Mouse (Mus musculus) cerebellum, adult 2 months (tissue): ENCODE results near the gene Fam71e1.

Experiments used
- CTCF ChIP-seq: fragments of 200-500 bp; IDR thresholded peaks from 2 replicates; pipeline ENCODE4 v1.5.1; 2011; ENCODE audit warnings: low read depth, mild to moderate bottlenecking, control low read depth, low read length, moderate library complexity, borderline replicate concordance; ENCODE audit not compliant: insufficient read depth
- POLR2A ChIP-seq: fragments of 200-500 bp; IDR thresholded peaks from 2 replicates; pipeline ENCODE4 v1.6.1; 2011; ENCODE audit warnings: low read length, control low read depth, borderline replicate concordance; ENCODE audit not compliant: insufficient read depth

DNA sequence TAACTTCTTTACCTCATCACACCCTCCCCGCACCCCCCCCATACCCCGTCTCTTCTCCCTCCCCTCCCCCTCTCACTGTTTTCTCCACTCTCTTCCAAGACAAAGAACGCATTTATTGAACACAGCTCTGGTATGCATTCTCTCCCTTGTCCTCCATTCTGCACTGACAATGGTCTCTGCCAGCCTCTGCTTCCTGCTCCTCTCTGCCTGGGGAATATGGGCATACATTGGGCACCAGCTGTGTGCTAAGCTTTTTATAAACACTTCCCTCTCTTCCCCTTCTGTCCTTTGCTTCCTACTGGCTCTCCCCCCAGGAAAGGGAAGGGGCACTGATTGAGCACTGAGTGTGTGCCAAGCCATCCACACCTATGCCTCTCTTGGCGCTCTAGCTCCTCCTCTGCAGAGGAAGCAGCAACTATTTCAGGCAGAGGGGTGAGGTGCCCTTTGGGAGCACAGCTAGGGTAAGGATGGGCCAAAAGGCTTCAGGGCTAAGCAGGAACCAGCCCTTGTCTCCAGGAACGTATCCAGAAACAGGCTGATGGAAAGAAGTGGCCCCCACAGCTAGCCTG lies 21.3 kb upstream of the Fam71e1 start:
- TF ChIP-seq CTCF (no peak), POLR2A (no peak)
